Mouse (Mus musculus): ENCODE results near the gene Nxph1.

The Nxph1 gene

DNA sequence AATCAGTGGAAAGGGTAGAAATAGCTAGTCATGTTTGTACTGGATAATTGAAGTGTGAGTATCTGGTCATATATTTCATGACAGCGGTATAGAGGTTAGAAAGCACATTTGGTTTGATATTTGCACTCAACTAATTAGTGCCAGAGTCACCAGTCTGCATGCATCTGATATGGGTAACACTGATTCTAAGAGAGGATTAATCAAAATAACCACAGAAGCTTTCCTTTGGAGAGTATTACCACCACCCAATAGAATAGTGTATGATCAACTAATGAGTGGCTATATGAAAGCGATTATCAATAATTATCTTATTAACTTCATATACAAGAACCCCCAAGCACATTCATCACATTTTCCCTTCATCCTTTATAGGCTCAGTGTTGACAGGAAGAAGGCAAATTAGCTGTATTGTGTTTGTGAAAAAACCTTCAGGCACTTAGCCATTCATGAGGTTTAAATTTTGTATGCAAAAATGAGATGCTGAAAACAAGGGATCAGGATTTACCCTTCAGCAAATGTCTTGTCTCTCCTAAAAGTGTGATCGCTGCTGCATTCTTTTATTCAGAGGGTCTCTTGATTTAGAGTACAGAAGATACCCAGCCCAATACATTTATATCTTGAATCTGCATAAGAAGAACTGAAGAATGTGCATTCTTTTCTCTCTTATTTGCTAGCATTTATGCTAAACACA is 185.5 kb downstream of the Nxph1 start:
- DNase-seq (ENCODE audit: inconsistent ontology term) = no peak

DNA sequence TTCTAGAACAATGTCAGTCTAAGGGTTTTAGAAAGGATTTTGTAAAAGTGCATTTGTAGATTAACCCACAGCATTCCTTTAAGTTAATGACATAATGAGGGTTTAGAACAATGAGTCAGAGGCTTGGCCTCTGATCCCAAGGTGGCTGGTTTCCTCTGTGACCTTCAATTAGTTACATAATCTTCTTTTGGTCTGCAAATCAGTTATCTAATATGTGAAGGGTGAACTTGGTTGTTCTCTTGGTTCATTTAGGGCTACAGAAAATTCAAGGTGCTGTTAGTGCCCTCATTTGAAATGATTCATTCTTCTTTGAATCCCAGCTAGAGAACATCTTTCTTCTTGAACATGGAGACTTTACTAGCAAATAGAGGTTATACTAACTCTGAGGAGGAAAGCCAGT is 199.7 kb downstream of the Nxph1 start:
- peak; percentile 70 for DNase-seq (ENCODE audit: inconsistent ontology term)

DNA sequence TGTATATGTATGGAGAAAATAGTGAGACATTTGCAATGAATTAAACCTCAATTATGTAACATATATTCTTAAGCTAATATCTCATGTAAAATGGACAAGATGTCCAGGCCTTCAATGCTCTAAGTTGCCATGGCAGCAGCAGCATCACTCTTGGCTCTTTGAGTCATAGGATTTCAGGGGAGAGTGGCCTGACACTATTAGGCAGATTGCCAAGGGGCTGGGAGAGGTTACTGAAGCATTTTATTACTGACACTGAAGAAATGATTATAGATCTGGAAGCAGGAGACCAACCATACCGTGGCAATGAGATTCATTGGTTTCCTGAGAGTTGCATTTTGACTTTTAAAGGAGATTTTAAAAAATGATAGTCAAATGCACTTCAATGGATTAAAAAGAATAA is 201.6 kb downstream of the Nxph1 start:
- DNase-seq (ENCODE audit: inconsistent ontology term) = no peak

DNA sequence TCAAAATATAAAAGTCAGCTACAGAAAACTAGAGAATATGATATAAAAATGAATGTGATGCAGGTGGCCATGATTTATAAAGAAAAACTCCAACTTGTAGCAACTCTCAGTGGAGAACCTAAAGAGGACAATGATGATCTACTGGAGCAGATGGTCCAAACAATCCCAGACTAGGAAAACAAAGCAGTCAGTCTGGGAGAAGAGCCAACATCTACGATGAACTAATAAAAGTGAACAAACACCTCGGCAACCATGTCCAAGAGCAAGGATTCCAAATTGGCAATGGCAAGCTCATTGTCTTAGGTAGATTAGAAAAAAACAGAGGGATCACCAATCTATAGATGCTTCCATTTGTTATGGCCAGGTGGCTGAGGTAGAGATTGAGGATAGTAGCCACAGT is 211.0 kb downstream of the Nxph1 start:
- DNase-seq (ENCODE audit: inconsistent ontology term) = no peak

DNA sequence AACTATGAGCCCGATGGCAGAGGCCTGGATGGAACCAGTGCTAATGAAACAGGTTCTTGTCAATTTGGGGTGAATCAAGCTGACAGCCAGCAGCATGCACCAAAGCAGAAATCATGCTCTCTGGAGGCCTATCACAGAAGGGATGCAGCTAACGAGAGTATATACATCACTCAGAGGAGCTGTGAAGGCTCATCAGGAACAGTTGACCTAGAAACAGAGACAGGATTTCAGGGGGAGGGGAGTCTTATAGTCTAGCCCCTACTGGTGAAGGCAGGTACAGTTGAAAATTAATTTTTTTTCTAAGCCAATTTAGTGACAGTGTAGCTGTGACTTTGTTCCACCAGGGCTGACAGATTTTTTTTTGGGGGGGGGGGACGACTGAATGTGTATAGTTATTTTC is 234.2 kb downstream of the Nxph1 start:
- DNase-seq (ENCODE audit: inconsistent ontology term) = no peak

DNA sequence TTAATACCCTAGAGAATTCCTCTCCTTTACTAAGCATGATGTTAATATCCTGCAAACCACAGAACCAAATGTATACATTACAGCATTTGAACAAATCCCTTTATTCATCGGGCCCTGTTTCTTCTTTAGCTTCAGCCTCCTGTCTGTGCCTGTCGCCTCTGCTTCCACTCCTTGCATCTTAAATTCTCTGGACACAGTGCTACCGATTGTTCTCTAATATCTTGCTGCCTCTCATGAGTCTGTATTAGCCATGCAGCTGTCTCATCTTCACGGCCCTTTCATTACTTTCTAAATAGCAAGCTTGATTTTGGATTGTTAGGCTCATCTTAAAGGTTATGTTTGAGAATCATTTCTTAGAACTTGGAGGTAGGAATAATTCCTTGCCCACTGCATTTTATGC is 262.5 kb downstream of the Nxph1 start:
- DNase-seq (ENCODE audit: inconsistent ontology term) = no peak

DNA sequence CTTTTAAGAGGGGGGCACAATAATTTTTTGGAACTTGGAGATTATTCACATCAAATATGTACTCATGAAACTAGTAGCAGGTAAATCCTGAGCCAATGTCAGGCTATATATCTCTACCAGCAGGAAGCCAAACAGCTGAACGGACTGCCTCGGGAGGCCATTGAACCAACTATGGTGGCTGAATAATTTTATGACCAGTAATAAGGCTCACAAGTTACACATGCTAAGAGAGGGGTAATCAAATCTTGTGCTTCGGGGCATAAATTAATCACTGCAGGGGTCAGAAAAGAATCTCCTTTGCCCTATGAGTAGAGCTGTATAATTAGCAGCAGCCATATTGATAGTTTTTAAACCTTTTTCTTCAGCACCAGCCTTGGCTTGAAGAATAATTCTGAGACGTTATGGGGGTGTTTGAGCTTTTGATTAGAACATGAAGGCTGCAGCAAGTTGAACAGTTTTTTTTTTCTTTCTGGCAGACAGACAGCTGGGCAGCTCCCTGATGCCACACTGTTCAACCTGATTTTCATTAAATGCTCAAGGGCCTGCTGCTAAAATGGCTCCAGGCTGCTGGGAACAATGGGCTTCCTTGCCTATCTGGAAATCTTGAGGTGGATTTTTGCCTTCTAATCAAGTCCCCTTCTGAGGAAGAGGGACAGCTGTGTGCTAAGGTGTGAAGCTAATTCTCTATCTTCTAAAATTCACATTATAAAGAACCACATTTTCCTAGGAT is 272.7 kb downstream of the Nxph1 start:
- DNase-seq (ENCODE audit: inconsistent ontology term) = no peak

DNA sequence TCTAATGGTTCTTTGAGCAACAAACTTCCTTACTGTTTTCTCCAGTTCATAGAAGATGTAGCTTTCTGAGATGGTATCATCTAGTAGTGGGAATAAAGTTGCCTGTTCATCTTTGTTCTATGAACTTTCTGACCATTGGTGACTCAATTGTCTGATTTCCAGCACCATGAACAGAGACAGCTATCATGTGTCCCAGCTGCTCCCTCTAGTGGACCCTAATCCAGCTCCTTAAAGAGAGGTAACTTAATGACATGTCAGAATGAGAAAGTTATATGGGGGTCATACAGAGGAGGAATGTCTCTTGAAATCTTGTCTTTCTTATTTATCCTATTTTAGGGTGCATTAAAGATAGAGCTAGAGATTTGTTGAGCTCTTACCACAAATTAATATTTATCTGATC is 286.6 kb downstream of the Nxph1 start:
- DNase-seq (ENCODE audit: inconsistent ontology term) = peak; percentile 18

DNA sequence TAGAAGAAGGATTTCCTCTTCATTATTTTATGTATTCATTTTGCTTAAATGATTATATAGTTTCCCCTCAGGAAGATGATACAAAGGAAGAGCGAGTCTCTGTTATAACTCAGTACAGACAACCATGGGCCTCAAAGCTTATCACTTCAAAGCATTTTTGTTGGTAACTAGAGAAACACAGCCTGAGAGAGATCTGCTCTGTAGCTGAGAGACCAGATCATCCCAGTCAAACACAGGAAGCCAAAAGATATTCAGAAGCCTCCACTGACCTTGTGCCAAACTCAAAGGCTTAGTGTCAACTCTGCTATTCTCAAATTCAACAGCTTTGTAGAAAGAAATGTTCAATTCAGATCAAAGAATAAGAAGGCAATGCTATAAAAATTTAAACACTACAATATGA is 319.8 kb downstream of the Nxph1 start:
- no peak for DNase-seq (ENCODE audit: inconsistent ontology term)

Measured in Muller cell, postnatal 12 days (primary cell).